Mouse (Mus musculus): ENCODE data around the gene Katnal1. TPM values are rescaled to one million over a fixed set of nuclear protein-coding genes. Genes with fewer than 3 reads are reported as not detected.

Katnal1 gene
- polyA plus RNA-seq, 1 experiment from 2014 or later, result 38.0 TPM

- Histone ChIP-seq H3K9ac (no peak overlapping the region), H3K4me2 (replicated peaks) (no peak overlapping the region), H3K27ac (no peak overlapping the region), H3K9me3 (ENCODE audit: control insufficient read depth, low read length) (no peaks in the 10 kb centered on the region), H3K27me3 (ENCODE audit: control insufficient read depth, insufficient read depth, low read length) (no peaks in the 10 kb centered on the region), H3K4me1 (replicated peaks; ENCODE audit: control insufficient read depth, insufficient read depth, low read length) (peaks cover 11% of the 10 kb centered on the region), H3K36me3 (replicated peaks; ENCODE audit: control insufficient read depth, insufficient read depth) (no peaks in the 10 kb centered on the region), H3K4me3 (replicated peaks; ENCODE audit: low read length) (no peak overlapping the region)
- no peak for DNase-seq (ENCODE audit: low spot score)
- ATAC-seq (ENCODE audit: low FRiP score), result no peak
- 76% methylated on average over 9 of the region's 9 CpGs for WGBS
These were observed 27.0 kb upstream of the Katnal1 start for GRCm38 (mm10) chr5:148956091-148956490.

DNA sequence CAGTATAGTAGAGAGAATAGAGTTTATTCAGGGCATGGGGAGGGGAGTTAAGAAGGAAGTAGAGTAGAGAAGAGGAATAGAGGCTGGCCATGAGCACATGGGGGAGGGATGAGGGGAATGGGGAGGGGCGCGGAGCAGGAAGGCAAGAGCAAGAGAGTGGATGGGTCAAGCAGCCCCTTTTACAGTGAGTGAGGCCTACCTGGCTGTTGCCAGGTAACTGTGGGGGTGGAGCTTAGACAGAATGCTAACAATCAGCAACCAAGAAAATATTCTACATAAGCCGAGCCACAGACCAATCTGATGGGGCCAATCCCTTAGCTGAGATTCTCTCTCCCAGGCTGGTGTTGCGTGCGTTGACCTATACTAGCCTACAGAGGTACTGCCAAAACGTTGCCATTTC lies 26.5 kb upstream of the Katnal1 start:
- no peaks in the 10 kb centered on the region for H3K27me3 ChIP-seq (ENCODE audit: control insufficient read depth, insufficient read depth, low read length)
- no peak overlapping the region for H3K4me2 ChIP-seq (replicated peaks)
- no peaks in the 10 kb centered on the region for H3K9me3 ChIP-seq (ENCODE audit: control insufficient read depth, low read length)
- no peak for ATAC-seq (ENCODE audit: low FRiP score)
- no peak overlapping the region for H3K9ac ChIP-seq
- H3K36me3 ChIP-seq (replicated peaks; ENCODE audit: control insufficient read depth, insufficient read depth), result no peaks in the 10 kb centered on the region
- no peak overlapping the region for H3K27ac ChIP-seq
- peaks cover 11% of the 10 kb centered on the region for H3K4me1 ChIP-seq (replicated peaks; ENCODE audit: control insufficient read depth, insufficient read depth, low read length)
- no peak for DNase-seq (ENCODE audit: low spot score)
- no peak overlapping the region for H3K4me3 ChIP-seq (replicated peaks; ENCODE audit: low read length)
- 90% methylated on average over 6 of the region's 6 CpGs for WGBS

GRCm38 (mm10) chr5:148954314-148955060 lies 25.4 kb upstream of the Katnal1 start:
- no peaks in the 10 kb centered on the region for H3K9me3 ChIP-seq (ENCODE audit: control insufficient read depth, low read length)
- peaks cover 7% of the 10 kb centered on the region for H3K4me1 ChIP-seq (replicated peaks; ENCODE audit: control insufficient read depth, insufficient read depth, low read length)
- H3K27me3 ChIP-seq (ENCODE audit: control insufficient read depth, insufficient read depth, low read length), result no peaks in the 10 kb centered on the region
- no peak overlapping the region for H3K27ac ChIP-seq
- ATAC-seq (ENCODE audit: low FRiP score), result no peak
- no peak overlapping the region for H3K9ac ChIP-seq
- H3K36me3 ChIP-seq (replicated peaks; ENCODE audit: control insufficient read depth, insufficient read depth), result no peaks in the 10 kb centered on the region
- WGBS, result 64% methylated on average over 22 of the region's 22 CpGs
- no peak for DNase-seq (ENCODE audit: low spot score)
- H3K4me3 ChIP-seq (replicated peaks; ENCODE audit: low read length), result no peak overlapping the region
- H3K4me2 ChIP-seq (replicated peaks), result no peak overlapping the region

- Histone ChIP-seq H3K4me3 (replicated peaks; ENCODE audit: low read length) (no peak overlapping the region), H3K4me1 (replicated peaks; ENCODE audit: control insufficient read depth, insufficient read depth, low read length) (no peaks in the 10 kb centered on the region), H3K36me3 (replicated peaks; ENCODE audit: control insufficient read depth, insufficient read depth) (no peaks in the 10 kb centered on the region), H3K9ac (no peak overlapping the region), H3K27ac (no peak overlapping the region), H3K4me2 (replicated peaks) (no peak overlapping the region), H3K27me3 (ENCODE audit: control insufficient read depth, insufficient read depth, low read length) (no peaks in the 10 kb centered on the region), H3K9me3 (ENCODE audit: control insufficient read depth, low read length) (no peaks in the 10 kb centered on the region)
- WGBS, result 83% methylated on average over 5 of the region's 5 CpGs
- no peak for DNase-seq (ENCODE audit: low spot score)
- ATAC-seq (ENCODE audit: low FRiP score), result no peak
These were observed 24.0 kb upstream of the Katnal1 start for GRCm38 (mm10) chr5:148953098-148953497.

GRCm38 (mm10) chr5:148952419-148952818 lies 23.3 kb upstream of the Katnal1 start:
- Histone ChIP-seq H3K27ac (no peak overlapping the region), H3K4me2 (replicated peaks) (no peak overlapping the region), H3K36me3 (replicated peaks; ENCODE audit: control insufficient read depth, insufficient read depth) (no peaks in the 10 kb centered on the region), H3K4me3 (replicated peaks; ENCODE audit: low read length) (no peak overlapping the region), H3K4me1 (replicated peaks; ENCODE audit: control insufficient read depth, insufficient read depth, low read length) (no peaks in the 10 kb centered on the region), H3K9me3 (ENCODE audit: control insufficient read depth, low read length) (no peaks in the 10 kb centered on the region), H3K9ac (no peak overlapping the region), H3K27me3 (ENCODE audit: control insufficient read depth, insufficient read depth, low read length) (no peaks in the 10 kb centered on the region)
- DNase-seq (ENCODE audit: low spot score) (no peak), ATAC-seq (ENCODE audit: low FRiP score) (no peak)
- WGBS, result 53% methylated on average over 6 of the region's 6 CpGs

- no peaks in the 10 kb centered on the region for H3K9me3 ChIP-seq (ENCODE audit: control insufficient read depth, low read length)
- H3K9ac ChIP-seq, result no peak overlapping the region
- no peaks in the 10 kb centered on the region for H3K4me1 ChIP-seq (replicated peaks; ENCODE audit: control insufficient read depth, insufficient read depth, low read length)
- H3K27ac ChIP-seq, result no peak overlapping the region
- no peaks in the 10 kb centered on the region for H3K36me3 ChIP-seq (replicated peaks; ENCODE audit: control insufficient read depth, insufficient read depth)
- DNase-seq (ENCODE audit: low spot score), result no peak
- 95% methylated on average over 5 of the region's 5 CpGs for WGBS
- H3K4me3 ChIP-seq (replicated peaks; ENCODE audit: low read length), result no peak overlapping the region
- no peak for ATAC-seq (ENCODE audit: low FRiP score)
- H3K4me2 ChIP-seq (replicated peaks), result no peak overlapping the region
- H3K27me3 ChIP-seq (ENCODE audit: control insufficient read depth, insufficient read depth, low read length), result no peaks in the 10 kb centered on the region
These were observed 22.2 kb upstream of the Katnal1 start for GRCm38 (mm10) chr5:148951360-148951759.

DNA sequence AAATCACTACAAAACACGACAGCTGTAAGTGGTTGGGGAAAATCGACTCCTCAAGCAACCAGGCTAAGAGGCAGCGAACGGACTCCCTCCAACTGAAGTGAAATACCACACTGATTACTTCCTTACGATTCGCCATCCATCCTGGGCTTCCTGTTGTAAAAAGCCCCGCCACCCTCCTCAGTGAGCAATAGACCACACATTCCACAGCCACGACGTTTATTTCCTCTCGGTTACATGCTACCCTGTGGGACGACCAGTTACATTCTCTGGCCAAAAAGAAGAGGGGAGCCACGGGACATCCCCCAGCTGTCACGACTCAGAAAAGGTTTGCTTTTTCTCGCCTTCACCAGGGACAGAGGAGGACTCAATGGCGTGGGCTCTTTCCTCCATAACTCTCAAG lies 20.9 kb upstream of the Katnal1 start:
- WGBS, result 62% methylated on average over 15 of the region's 15 CpGs
- no peak for DNase-seq (ENCODE audit: low spot score)
- Histone ChIP-seq H3K4me1 (replicated peaks; ENCODE audit: control insufficient read depth, insufficient read depth, low read length) (no peaks in the 10 kb centered on the region; the same call in 1 of the 2 replicates), H3K27me3 (ENCODE audit: control insufficient read depth, insufficient read depth, low read length) (no peaks in the 10 kb centered on the region), H3K4me3 (replicated peaks; ENCODE audit: low read length) (no peak overlapping the region), H3K9ac (no peak overlapping the region), H3K27ac (no peak overlapping the region), H3K9me3 (ENCODE audit: control insufficient read depth, low read length) (no peaks in the 10 kb centered on the region), H3K36me3 (replicated peaks; ENCODE audit: control insufficient read depth, insufficient read depth) (no peaks in the 10 kb centered on the region), H3K4me2 (replicated peaks) (no peak overlapping the region)
- no peak for ATAC-seq (ENCODE audit: low FRiP score)

- no peaks in the 10 kb centered on the region for H3K27me3 ChIP-seq (ENCODE audit: control insufficient read depth, insufficient read depth, low read length)
- no peak overlapping the region for H3K27ac ChIP-seq
- H3K4me3 ChIP-seq (replicated peaks; ENCODE audit: low read length), result no peak overlapping the region
- no peak overlapping the region for H3K9ac ChIP-seq
- no peaks in the 10 kb centered on the region for H3K9me3 ChIP-seq (ENCODE audit: control insufficient read depth, low read length)
- 69% methylated on average over 9 of the region's 9 CpGs for WGBS
- H3K4me2 ChIP-seq (replicated peaks), result no peak overlapping the region
- H3K36me3 ChIP-seq (replicated peaks; ENCODE audit: control insufficient read depth, insufficient read depth), result no peaks in the 10 kb centered on the region
- no peaks in the 10 kb centered on the region; the same call in 1 of the 2 replicates for H3K4me1 ChIP-seq (replicated peaks; ENCODE audit: control insufficient read depth, insufficient read depth, low read length)
- ATAC-seq (ENCODE audit: low FRiP score) (no peak), DNase-seq (ENCODE audit: low spot score) (no peak)
These were observed 19.5 kb upstream of the Katnal1 start for GRCm38 (mm10) chr5:148948577-148948976.

DNA sequence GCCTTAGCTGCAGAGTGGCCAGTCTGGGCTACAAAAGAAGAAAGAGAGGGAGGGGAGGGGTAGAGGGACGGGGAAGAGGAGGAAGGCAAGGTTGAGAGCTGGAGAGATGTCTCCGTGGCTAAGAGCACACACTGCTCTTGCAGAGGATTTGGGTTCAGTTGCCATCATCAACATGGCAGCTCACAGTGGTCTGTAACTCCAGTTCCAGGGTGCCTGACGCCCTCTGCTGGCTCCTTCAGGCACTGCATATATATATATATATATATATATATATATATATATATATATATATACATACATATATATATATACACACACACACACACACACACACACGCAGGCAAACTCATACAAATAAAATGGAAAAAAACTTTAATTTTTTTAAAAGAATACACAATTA lies 18.3 kb upstream of the Katnal1 start:
- WGBS, result 78% methylated on average over 4 of the region's 4 CpGs
- H3K9ac ChIP-seq, result no peak overlapping the region
- H3K4me3 ChIP-seq (replicated peaks; ENCODE audit: low read length), result no peak overlapping the region
- H3K27ac ChIP-seq, result no peak overlapping the region
- ATAC-seq (ENCODE audit: low FRiP score) (no peak), DNase-seq (ENCODE audit: low spot score) (no peak)
- no peak overlapping the region for H3K4me2 ChIP-seq (replicated peaks)
- H3K36me3 ChIP-seq (replicated peaks; ENCODE audit: control insufficient read depth, insufficient read depth), result no peaks in the 10 kb centered on the region
- no peaks in the 10 kb centered on the region for H3K27me3 ChIP-seq (ENCODE audit: control insufficient read depth, insufficient read depth, low read length)
- no peaks in the 10 kb centered on the region for H3K9me3 ChIP-seq (ENCODE audit: control insufficient read depth, low read length)
- H3K4me1 ChIP-seq (replicated peaks; ENCODE audit: control insufficient read depth, insufficient read depth, low read length), result no peaks in the 10 kb centered on the region; the same call in 1 of the 2 replicates

- H3K9me3 ChIP-seq (ENCODE audit: control insufficient read depth, low read length), result no peaks in the 10 kb centered on the region
- no peaks in the 10 kb centered on the region for H3K36me3 ChIP-seq (replicated peaks; ENCODE audit: control insufficient read depth, insufficient read depth)
- DNase-seq (ENCODE audit: low spot score) (no peak), ATAC-seq (ENCODE audit: low FRiP score) (no peak)
- H3K27me3 ChIP-seq (ENCODE audit: control insufficient read depth, insufficient read depth, low read length), result no peaks in the 10 kb centered on the region
- WGBS, result 75% methylated on average over 5 of the region's 5 CpGs
- no peak overlapping the region for H3K27ac ChIP-seq
- H3K4me2 ChIP-seq (replicated peaks), result no peak overlapping the region
- H3K9ac ChIP-seq, result no peak overlapping the region
- no peak overlapping the region for H3K4me3 ChIP-seq (replicated peaks; ENCODE audit: low read length)
- H3K4me1 ChIP-seq (replicated peaks; ENCODE audit: control insufficient read depth, insufficient read depth, low read length), result no peaks in the 10 kb centered on the region; the same call in 1 of the 2 replicates
These were observed 17.7 kb upstream of the Katnal1 start for GRCm38 (mm10) chr5:148946787-148947186.

All from hindbrain, embryonic 14.5 days (tissue).